Mouse (Mus musculus) embryonic facial prominence, embryonic 15.5 days (tissue): ENCODE measurements around the gene Gm20388. TPM values are rescaled to one million over a fixed set of nuclear protein-coding genes. Genes with fewer than 3 reads are reported as not detected.

Experiments
- ATAC-seq: fragments of 200-750 bp; cut with Nextera tagmentation; 2 replicates; pipeline ENCODE4 v1.8.0; 2017; ENCODE audit warnings: low read depth, moderate TSS enrichment; ENCODE audit not compliant: insufficient number of reproducible peaks, low FRiP score, low TSS enrichment
- H3K27ac ChIP-seq: fragments of 300-500 bp; sonication (generic); replicated peaks from 2 replicates; pipeline ENCODE4 v1.5.1; 2015; ENCODE audit warnings: mild to moderate bottlenecking, inconsistent platforms
- H3K27me3 ChIP-seq: fragments of 300-500 bp; sonication (generic); 2 replicates; pipeline ENCODE4 v1.6.1; 2015; ENCODE audit warnings: inconsistent platforms
- H3K36me3 ChIP-seq: fragments of 300-500 bp; sonication (generic); 2 replicates; pipeline ENCODE4 v1.6.1; 2015; ENCODE audit warnings: mild to moderate bottlenecking, inconsistent platforms
- H3K4me1 ChIP-seq: fragments of 300-500 bp; sonication (generic); 2 replicates; pipeline ENCODE4 v1.6.1; 2015; ENCODE audit warnings: inconsistent platforms
- H3K4me2 ChIP-seq: fragments of 300-500 bp; sonication (generic); replicated peaks from 2 replicates; pipeline ENCODE4 v1.6.1; 2015; ENCODE audit warnings: mild to moderate bottlenecking, inconsistent platforms
- H3K4me3 ChIP-seq: fragments of 300-500 bp; sonication (generic); replicated peaks from 2 replicates; pipeline ENCODE4 v1.5.1; 2015; ENCODE audit warnings: mild to moderate bottlenecking, inconsistent platforms
- H3K9ac ChIP-seq: fragments of 300-500 bp; sonication (generic); 2 replicates; pipeline ENCODE4 v1.6.1; 2015; ENCODE audit warnings: inconsistent platforms
- H3K9me3 ChIP-seq: fragments of 300-500 bp; sonication (generic); replicated peaks from 2 replicates; pipeline ENCODE4 v1.6.1; 2016; ENCODE audit warnings: inconsistent platforms
- WGBS: fragments of 180-500 bp; shearing (Covaris S2); methylation state at CpG from one replicate; pipeline ENCODE4 v1.1.7; 2015; 5-methylcytosine and 5-hydroxymethylcytosine counted together
- polyA plus RNA-seq: library from polyadenylated mRNA; unstranded; fragments of >200 nt; fragmentation: Nextera tagmentation; extraction: Ambion mirVana; gene quantifications from 2 replicates; pipeline ENCODE4 v1.2.1, GENCODE M21; 2015

Gm20388 gene
- polyA plus RNA-seq, 1 experiment from 2014 or later: 8.0 TPM

DNA sequence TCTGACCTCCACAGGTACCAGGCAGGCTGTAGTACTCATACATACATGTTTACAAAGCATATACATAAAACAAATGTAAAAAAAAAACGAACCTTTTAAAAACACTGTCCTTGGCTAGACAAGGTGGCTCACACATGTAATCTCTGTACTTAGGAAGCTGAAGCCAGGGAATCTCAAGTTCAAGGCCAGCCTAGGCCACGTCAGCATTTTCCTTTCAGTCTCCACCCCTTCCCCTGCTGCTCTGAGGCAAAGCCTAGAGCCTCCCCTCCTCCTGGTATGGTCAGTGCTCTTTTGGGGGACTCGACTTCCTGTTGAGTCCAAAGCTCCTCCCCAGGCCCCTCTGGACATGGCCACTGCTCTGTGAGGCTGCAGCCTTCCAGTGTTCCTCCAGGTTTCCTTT lies 3476.4 kb downstream of the Gm20388 start:
- Histone ChIP-seq H3K4me1 (no peaks in the 10 kb centered on the region), H3K4me2 (no peak overlapping the region), H3K27ac (no peak overlapping the region), H3K9me3 (no peaks in the 10 kb centered on the region), H3K36me3 (peaks cover 97% of the 10 kb centered on the region), H3K27me3 (no peaks in the 10 kb centered on the region), H3K4me3 (no peak overlapping the region), H3K9ac (no peak overlapping the region)
- 79% methylated on average over 3 of the region's 3 CpGs for WGBS
- no peak for ATAC-seq

- Histone ChIP-seq H3K4me2 (no peak overlapping the region), H3K27ac (no peak overlapping the region), H3K9me3 (no peaks in the 10 kb centered on the region), H3K4me3 (no peak overlapping the region), H3K27me3 (no peaks in the 10 kb centered on the region), H3K4me1 (no peaks in the 10 kb centered on the region), H3K9ac (no peak overlapping the region), H3K36me3 (peaks cover 97% of the 10 kb centered on the region)
- WGBS: 89% methylated on average over 8 of the region's 8 CpGs
- no peak for ATAC-seq
Observed at GRCm38 (mm10) chr8:123387801-123388200, 3477.2 kb downstream of the Gm20388 start.

DNA sequence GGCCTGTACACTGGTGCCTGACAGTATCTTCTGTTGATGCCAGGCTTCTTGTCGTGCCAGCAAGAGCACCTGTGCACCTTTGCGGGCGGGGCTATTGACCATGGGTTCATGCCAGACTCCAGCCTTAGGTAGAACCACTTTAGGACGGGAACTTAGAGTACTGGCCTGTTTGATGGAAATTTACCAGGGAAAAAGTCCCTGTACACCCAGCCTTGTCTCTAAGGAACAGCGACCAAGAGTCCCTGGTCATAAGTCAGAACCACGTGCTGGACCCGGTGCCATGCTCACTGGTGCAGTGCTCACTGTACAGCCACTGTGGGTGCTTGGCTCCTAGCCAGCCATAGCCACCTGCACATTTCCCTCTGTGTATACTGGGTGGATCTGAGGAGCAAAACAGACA lies 3478.4 kb downstream of the Gm20388 start:
- Histone ChIP-seq H3K9ac (no peak overlapping the region), H3K27ac (no peak overlapping the region), H3K9me3 (no peaks in the 10 kb centered on the region), H3K27me3 (no peaks in the 10 kb centered on the region), H3K4me3 (no peak overlapping the region), H3K4me1 (no peaks in the 10 kb centered on the region), H3K4me2 (no peak overlapping the region), H3K36me3 (peaks cover 97% of the 10 kb centered on the region)
- 93% methylated on average over 7 of the region's 7 CpGs for WGBS
- no peak for ATAC-seq

DNA sequence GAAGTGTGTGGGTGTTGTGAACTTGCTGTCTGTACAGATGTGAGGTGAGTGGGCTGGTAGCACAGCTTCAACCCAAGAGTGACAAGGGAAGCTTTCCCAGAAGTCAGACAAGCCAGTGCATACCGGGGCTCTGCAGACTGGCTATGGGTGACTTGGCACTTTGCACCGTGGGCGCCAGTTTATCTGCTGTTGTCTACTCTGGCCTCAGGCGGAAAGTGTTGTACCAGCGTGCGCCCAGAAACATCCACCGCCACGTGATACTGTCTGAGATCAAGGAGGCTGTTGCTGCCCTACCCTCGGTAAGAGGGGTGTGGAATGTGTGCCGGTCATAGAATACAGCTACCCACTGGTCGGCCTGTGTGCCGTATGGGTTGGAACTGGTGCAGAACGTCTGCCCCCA lies 3487.7 kb downstream of the Gm20388 start:
- no peak overlapping the region for H3K4me2 ChIP-seq
- 89% methylated on average over 13 of the region's 13 CpGs for WGBS
- H3K4me1 ChIP-seq: no peaks in the 10 kb centered on the region
- H3K9me3 ChIP-seq: no peaks in the 10 kb centered on the region
- H3K27ac ChIP-seq: no peak overlapping the region
- no peaks in the 10 kb centered on the region for H3K27me3 ChIP-seq
- no peak overlapping the region for H3K9ac ChIP-seq
- H3K4me3 ChIP-seq: no peak overlapping the region
- peaks cover 97% of the 10 kb centered on the region for H3K36me3 ChIP-seq
- ATAC-seq: no peak

DNA sequence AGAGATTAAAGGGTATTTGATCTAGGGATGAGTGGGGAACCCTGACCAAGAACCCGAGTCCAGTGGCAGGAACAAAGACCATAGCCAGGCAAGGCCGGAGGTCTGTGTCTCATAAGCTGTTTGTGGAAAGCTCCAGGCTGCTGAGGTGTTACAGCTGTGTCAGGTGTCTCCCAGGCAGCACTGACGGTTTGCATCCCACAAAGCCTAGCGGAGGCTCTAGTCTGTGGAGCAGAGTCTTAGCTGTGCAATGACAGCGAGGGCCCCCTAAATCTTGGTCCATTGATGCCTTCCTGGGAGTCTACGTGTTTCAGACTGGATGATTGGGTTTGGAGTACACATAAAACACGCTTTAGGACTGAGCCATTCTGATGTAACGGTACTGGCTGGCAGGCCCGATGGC lies 3491.3 kb downstream of the Gm20388 start:
- H3K27me3 ChIP-seq: no peaks in the 10 kb centered on the region
- H3K27ac ChIP-seq: no peak overlapping the region
- no peak overlapping the region for H3K9ac ChIP-seq
- 92% methylated on average over 9 of the region's 9 CpGs for WGBS
- peaks cover 11% of the 10 kb centered on the region for H3K4me1 ChIP-seq
- no peaks in the 10 kb centered on the region for H3K9me3 ChIP-seq
- ATAC-seq: no peak
- peaks cover 64% of the 10 kb centered on the region for H3K36me3 ChIP-seq
- no peak overlapping the region for H3K4me2 ChIP-seq
- no peak overlapping the region for H3K4me3 ChIP-seq

GRCm38 (mm10) chr8:123402730-123403326 lies 3492.2 kb downstream of the Gm20388 start:
- WGBS: 78% methylated on average over 9 of the region's 9 CpGs
- Histone ChIP-seq H3K27me3 (peaks cover 8% of the 10 kb centered on the region), H3K4me1 (peaks cover 14% of the 10 kb centered on the region), H3K36me3 (peaks cover 55% of the 10 kb centered on the region), H3K4me2 (no peak overlapping the region), H3K4me3 (no peak overlapping the region), H3K27ac (no peak overlapping the region), H3K9ac (no peak overlapping the region), H3K9me3 (no peaks in the 10 kb centered on the region)
- no peak for ATAC-seq

DNA sequence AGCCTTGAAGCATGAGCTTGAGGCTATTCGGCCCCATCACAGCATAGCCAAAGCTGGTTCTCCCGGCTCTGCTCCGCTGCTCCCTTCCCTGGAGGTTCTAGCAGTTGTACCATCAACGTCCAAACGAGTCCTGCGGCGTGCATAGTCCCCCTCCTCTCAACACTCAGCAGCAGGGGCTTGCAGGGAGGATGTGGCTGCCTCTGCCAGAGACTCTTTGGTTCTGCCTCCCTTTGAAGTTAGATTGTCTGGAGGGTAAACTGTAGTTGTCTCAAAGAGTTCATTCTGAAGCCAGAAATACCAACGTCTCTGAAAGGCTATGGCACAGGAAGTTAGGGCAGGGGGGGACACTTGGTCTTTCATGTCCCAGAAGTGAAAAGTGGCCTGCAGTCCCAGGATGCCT lies 3493.9 kb downstream of the Gm20388 start:
- peaks cover 38% of the 10 kb centered on the region for H3K36me3 ChIP-seq
- peaks cover 14% of the 10 kb centered on the region for H3K4me1 ChIP-seq
- H3K9me3 ChIP-seq: no peaks in the 10 kb centered on the region
- no peak overlapping the region for H3K4me3 ChIP-seq
- no peak overlapping the region for H3K4me2 ChIP-seq
- 22% methylated on average over 8 of the region's 8 CpGs for WGBS
- H3K27me3 ChIP-seq: peaks cover 21% of the 10 kb centered on the region
- no peak for ATAC-seq
- no peak overlapping the region for H3K9ac ChIP-seq
- no peak overlapping the region; the same call in 1 of the 2 replicates for H3K27ac ChIP-seq

GRCm38 (mm10) chr8:123406786-123407185 lies 3496.1 kb downstream of the Gm20388 start, which contains the start of gene Mc1r:
Gene Mc1r (plus strand): TSS chr8:123407107.
- 6% methylated on average over 4 of the region's 4 CpGs for WGBS

DNA sequence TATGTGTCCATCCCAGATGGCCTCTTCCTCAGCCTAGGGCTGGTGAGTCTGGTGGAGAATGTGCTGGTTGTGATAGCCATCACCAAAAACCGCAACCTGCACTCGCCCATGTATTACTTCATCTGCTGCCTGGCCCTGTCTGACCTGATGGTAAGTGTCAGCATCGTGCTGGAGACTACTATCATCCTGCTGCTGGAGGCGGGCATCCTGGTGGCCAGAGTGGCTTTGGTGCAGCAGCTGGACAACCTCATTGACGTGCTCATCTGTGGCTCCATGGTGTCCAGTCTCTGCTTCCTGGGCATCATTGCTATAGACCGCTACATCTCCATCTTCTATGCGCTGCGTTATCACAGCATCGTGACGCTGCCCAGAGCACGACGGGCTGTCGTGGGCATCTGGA lies 3497.0 kb downstream of the Gm20388 start:
- H3K4me2 ChIP-seq: no peak overlapping the region
- 87% methylated on average over 13 of the region's 13 CpGs for WGBS
- peaks cover 37% of the 10 kb centered on the region for H3K4me1 ChIP-seq
- H3K27ac ChIP-seq: no peak overlapping the region
- ATAC-seq: no peak
- no peak overlapping the region for H3K9ac ChIP-seq
- H3K27me3 ChIP-seq: peaks cover 52% of the 10 kb centered on the region
- peaks cover 10% of the 10 kb centered on the region; the same call in 1 of the 2 replicates for H3K36me3 ChIP-seq
- H3K4me3 ChIP-seq: no peak overlapping the region
- H3K9me3 ChIP-seq: no peaks in the 10 kb centered on the region

More at GRCm38 (mm10) chr8:123406786-123407185, 3496.1 kb downstream of the Gm20388 start, which contains the start of gene Mc1r:
- Histone ChIP-seq H3K4me3 (no peak within 1 kb of the TSS), H3K4me2 (no peak within 1 kb of the TSS), H3K9ac (no peak within 1 kb of the TSS), H3K27ac (no peak within 1 kb of the TSS), H3K9me3 (no peaks in the 10 kb centered on the region), H3K4me1 (peaks cover 30% of the 10 kb centered on the region), H3K27me3 (peaks cover 43% of the 10 kb centered on the region), H3K36me3 (peaks cover 17% of the 10 kb centered on the region)
- ATAC-seq: no peak

GRCm38 (mm10) chr8:123408586-123409544 lies 3498.2 kb downstream of the Gm20388 start:
- 65% methylated on average over 9 of the region's 9 CpGs for WGBS
- ATAC-seq: no peak
- no peak overlapping the region for H3K4me2 ChIP-seq
- no peaks in the 10 kb centered on the region for H3K9me3 ChIP-seq
- no peaks in the 10 kb centered on the region for H3K36me3 ChIP-seq
- peaks cover 57% of the 10 kb centered on the region for H3K27me3 ChIP-seq
- no peak overlapping the region for H3K27ac ChIP-seq
- no peak overlapping the region for H3K4me3 ChIP-seq
- H3K4me1 ChIP-seq: peaks cover 37% of the 10 kb centered on the region
- no peak overlapping the region for H3K9ac ChIP-seq

DNA sequence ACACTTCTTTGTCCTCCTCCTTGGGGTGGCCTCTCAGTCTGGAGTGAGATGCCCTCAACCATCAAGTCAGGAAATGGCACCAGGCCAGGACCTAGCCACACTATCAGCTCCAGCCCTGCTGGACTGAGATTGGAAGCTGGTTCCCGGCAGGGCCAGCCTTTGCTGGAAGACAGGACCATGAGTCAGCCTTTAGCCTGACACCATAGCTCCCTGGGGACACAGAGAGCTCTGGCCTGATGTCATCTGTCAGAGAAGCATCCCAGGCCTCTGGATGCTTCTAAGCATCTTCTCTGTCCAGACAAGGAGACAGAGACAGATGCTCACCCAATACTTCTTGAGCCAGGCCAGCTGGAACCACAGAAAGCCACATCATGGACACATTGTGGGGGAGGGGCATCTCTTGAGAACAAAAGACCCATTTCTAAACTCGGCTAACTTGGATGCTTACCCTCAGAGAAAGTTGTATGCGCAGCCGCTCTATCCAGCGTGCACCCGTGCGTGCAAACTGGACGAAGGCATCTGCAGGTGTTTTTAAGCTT lies 3499.5 kb downstream of the Gm20388 start:
- no peaks in the 10 kb centered on the region for H3K9me3 ChIP-seq
- no peak overlapping the region for H3K9ac ChIP-seq
- peaks cover 31% of the 10 kb centered on the region for H3K4me1 ChIP-seq
- no peak overlapping the region for H3K4me3 ChIP-seq
- no peaks in the 10 kb centered on the region for H3K36me3 ChIP-seq
- H3K4me2 ChIP-seq: no peak overlapping the region
- H3K27me3 ChIP-seq: peaks cover 57% of the 10 kb centered on the region
- WGBS: 52% methylated on average over 8 of the region's 8 CpGs
- no peak overlapping the region for H3K27ac ChIP-seq
- no peak for ATAC-seq
